Mouse (Mus musculus): ENCODE measurements around the gene Rnf128. TPM values are rescaled to one million over a fixed set of nuclear protein-coding genes. Genes with fewer than 3 reads are reported as not detected.

Rnf128 gene
- polyA plus RNA-seq (2016; fragmentation: Nextera tagmentation; extraction: Ambion mirVana), result 23.3 and 23.4 TPM in 2 replicates

- H3K4me3 ChIP-seq, result no peak within 1 kb of the TSS
- 73% methylated on average over 8 of the region's 8 CpGs for WGBS
- H3K9me3 ChIP-seq, result no peaks in the 10 kb centered on the region
- no peaks in the 10 kb centered on the region for H3K4me1 ChIP-seq
- no peak for DNase-seq (ENCODE audit: low spot score)
- H3K36me3 ChIP-seq, result no peaks in the 10 kb centered on the region
- no peak within 1 kb of the TSS for H3K27ac ChIP-seq
- no peaks in the 10 kb centered on the region for H3K27me3 ChIP-seq (ENCODE audit: insufficient read depth, poor library complexity, severe bottlenecking)
Measured at GRCm38 (mm10) chrX:139562925-139563461, at the start of gene Rnf128. Gene Rnf128, plus strand, starts transcription at chrX:139563316.

GRCm38 (mm10) chrX:139516156-139516555 lies 47.0 kb upstream of the Rnf128 start:
- H3K4me1 ChIP-seq, result no peaks in the 10 kb centered on the region
- no peak for DNase-seq (ENCODE audit: low spot score)
- WGBS, result 81% methylated on average over 2 of the region's 2 CpGs

GRCm38 (mm10) chrX:139519251-139519650 lies 43.9 kb upstream of the Rnf128 start:
- no peak overlapping the region for H3K27ac ChIP-seq
- 71% methylated on average over 2 of the region's 2 CpGs for WGBS
- H3K36me3 ChIP-seq, result no peaks in the 10 kb centered on the region
- no peaks in the 10 kb centered on the region for H3K4me1 ChIP-seq
- no peaks in the 10 kb centered on the region for H3K9me3 ChIP-seq
- no peaks in the 10 kb centered on the region for H3K27me3 ChIP-seq (ENCODE audit: insufficient read depth, poor library complexity, severe bottlenecking)
- H3K4me3 ChIP-seq, result no peak overlapping the region
- no peak for DNase-seq (ENCODE audit: low spot score)

More at GRCm38 (mm10) chrX:139516156-139516555, 47.0 kb upstream of the Rnf128 start:
- H3K27me3 ChIP-seq (ENCODE audit: insufficient read depth, poor library complexity, severe bottlenecking), result no peaks in the 10 kb centered on the region
- H3K4me3 ChIP-seq, result no peak overlapping the region
- H3K27ac ChIP-seq, result no peak overlapping the region
- H3K9me3 ChIP-seq, result no peaks in the 10 kb centered on the region
- no peaks in the 10 kb centered on the region for H3K36me3 ChIP-seq

GRCm38 (mm10) chrX:139524303-139525091 lies 38.6 kb upstream of the Rnf128 start:
- no peaks in the 10 kb centered on the region for H3K4me1 ChIP-seq
- no peaks in the 10 kb centered on the region for H3K9me3 ChIP-seq
- no peaks in the 10 kb centered on the region for H3K36me3 ChIP-seq
- H3K27ac ChIP-seq, result no peak overlapping the region
- 65% methylated on average over 5 of the region's 5 CpGs for WGBS
- DNase-seq (ENCODE audit: low spot score), result no peak
- H3K27me3 ChIP-seq (ENCODE audit: insufficient read depth, poor library complexity, severe bottlenecking), result no peaks in the 10 kb centered on the region
- no peak overlapping the region for H3K4me3 ChIP-seq

- no peaks in the 10 kb centered on the region for H3K27me3 ChIP-seq (ENCODE audit: insufficient read depth, poor library complexity, severe bottlenecking)
- H3K27ac ChIP-seq, result no peak overlapping the region
- DNase-seq (ENCODE audit: low spot score), result no peak
- 74% methylated on average over 2 of the region's 2 CpGs for WGBS
- H3K36me3 ChIP-seq, result no peaks in the 10 kb centered on the region
- no peaks in the 10 kb centered on the region for H3K4me1 ChIP-seq
- no peak overlapping the region for H3K4me3 ChIP-seq
- no peaks in the 10 kb centered on the region for H3K9me3 ChIP-seq
Measured at GRCm38 (mm10) chrX:139525724-139526123, 37.4 kb upstream of the Rnf128 start.

- no peaks in the 10 kb centered on the region for H3K9me3 ChIP-seq
- no peak overlapping the region for H3K27ac ChIP-seq
- H3K4me3 ChIP-seq, result no peak overlapping the region
- H3K27me3 ChIP-seq (ENCODE audit: insufficient read depth, poor library complexity, severe bottlenecking), result no peaks in the 10 kb centered on the region
- WGBS, result 59% methylated on average over 4 of the region's 4 CpGs
- H3K4me1 ChIP-seq, result no peaks in the 10 kb centered on the region
- DNase-seq (ENCODE audit: low spot score), result no peak
- H3K36me3 ChIP-seq, result no peaks in the 10 kb centered on the region
Measured at GRCm38 (mm10) chrX:139526984-139527383, 36.1 kb upstream of the Rnf128 start.

GRCm38 (mm10) chrX:139529678-139530077 lies 33.4 kb upstream of the Rnf128 start:
- Histone ChIP-seq H3K36me3 (no peaks in the 10 kb centered on the region), H3K4me3 (no peak overlapping the region), H3K27ac (no peak overlapping the region), H3K9me3 (no peaks in the 10 kb centered on the region), H3K4me1 (no peaks in the 10 kb centered on the region), H3K27me3 (ENCODE audit: insufficient read depth, poor library complexity, severe bottlenecking) (no peaks in the 10 kb centered on the region)
- no peak for DNase-seq (ENCODE audit: low spot score)

- no peak overlapping the region for H3K4me3 ChIP-seq
- no peaks in the 10 kb centered on the region for H3K27me3 ChIP-seq (ENCODE audit: insufficient read depth, poor library complexity, severe bottlenecking)
- 68% methylated on average over 4 of the region's 4 CpGs for WGBS
- no peak for DNase-seq (ENCODE audit: low spot score)
- H3K36me3 ChIP-seq, result no peaks in the 10 kb centered on the region
- H3K4me1 ChIP-seq, result no peaks in the 10 kb centered on the region
- no peak overlapping the region for H3K27ac ChIP-seq
- H3K9me3 ChIP-seq, result no peaks in the 10 kb centered on the region
Measured at GRCm38 (mm10) chrX:139532293-139532692, 30.8 kb upstream of the Rnf128 start.

GRCm38 (mm10) chrX:139537641-139538397 lies 25.3 kb upstream of the Rnf128 start:
- Histone ChIP-seq H3K9me3 (no peaks in the 10 kb centered on the region), H3K27ac (no peak overlapping the region), H3K4me3 (no peak overlapping the region), H3K36me3 (no peaks in the 10 kb centered on the region), H3K4me1 (no peaks in the 10 kb centered on the region), H3K27me3 (ENCODE audit: insufficient read depth, poor library complexity, severe bottlenecking) (no peaks in the 10 kb centered on the region)
- DNase-seq (ENCODE audit: low spot score), result no peak
- 75% methylated on average over 5 of the region's 5 CpGs for WGBS

GRCm38 (mm10) chrX:139543726-139544125 lies 19.4 kb upstream of the Rnf128 start:
- DNase-seq (ENCODE audit: low spot score), result no peak
- Histone ChIP-seq H3K27ac (no peak overlapping the region), H3K36me3 (no peaks in the 10 kb centered on the region), H3K27me3 (ENCODE audit: insufficient read depth, poor library complexity, severe bottlenecking) (no peaks in the 10 kb centered on the region), H3K4me1 (no peaks in the 10 kb centered on the region), H3K4me3 (no peak overlapping the region), H3K9me3 (no peaks in the 10 kb centered on the region)
- WGBS, result 77% methylated on average over 7 of the region's 7 CpGs

- H3K27me3 ChIP-seq (ENCODE audit: insufficient read depth, poor library complexity, severe bottlenecking), result no peaks in the 10 kb centered on the region
- H3K9me3 ChIP-seq, result no peaks in the 10 kb centered on the region
- WGBS, result 69% methylated on average over 5 of the region's 5 CpGs
Measured at GRCm38 (mm10) chrX:139550456-139550855, 12.7 kb upstream of the Rnf128 start.

GRCm38 (mm10) chrX:139552090-139552489 lies 11.0 kb upstream of the Rnf128 start:
- DNase-seq (ENCODE audit: low spot score), result no peak
- H3K4me1 ChIP-seq, result no peaks in the 10 kb centered on the region
- H3K27me3 ChIP-seq (ENCODE audit: insufficient read depth, poor library complexity, severe bottlenecking), result no peaks in the 10 kb centered on the region
- no peaks in the 10 kb centered on the region for H3K36me3 ChIP-seq
- WGBS, result 71% methylated on average over 2 of the region's 2 CpGs
- no peaks in the 10 kb centered on the region for H3K9me3 ChIP-seq
- no peak overlapping the region for H3K27ac ChIP-seq
- no peak overlapping the region for H3K4me3 ChIP-seq

More at GRCm38 (mm10) chrX:139550456-139550855, 12.7 kb upstream of the Rnf128 start:
- no peaks in the 10 kb centered on the region for H3K36me3 ChIP-seq
- H3K27ac ChIP-seq, result no peak overlapping the region
- no peaks in the 10 kb centered on the region for H3K4me1 ChIP-seq
- no peak overlapping the region for H3K4me3 ChIP-seq
- DNase-seq (ENCODE audit: low spot score), result no peak

GRCm38 (mm10) chrX:139562255-139562924 lies 726 bp upstream of the Rnf128 start:
- Histone ChIP-seq H3K9me3 (no peaks in the 10 kb centered on the region), H3K4me3 (no peak overlapping the region), H3K27me3 (ENCODE audit: insufficient read depth, poor library complexity, severe bottlenecking) (no peaks in the 10 kb centered on the region), H3K36me3 (no peaks in the 10 kb centered on the region), H3K27ac (no peak overlapping the region), H3K4me1 (no peaks in the 10 kb centered on the region)
- DNase-seq (ENCODE audit: low spot score), result no peak
- 67% methylated on average over 5 of the region's 5 CpGs for WGBS

Data from heart, embryonic 10.5 days (tissue).